Mouse (Mus musculus) liver, adult 2 months (tissue): ENCODE measurements around the gene Bach2.

Experiments
- CTCF ChIP-seq: fragments of 200-500 bp; IDR thresholded peaks from 2 replicates; pipeline ENCODE4 v1.5.1; 2011; ENCODE audit warnings: low read depth, low read length, control low read depth
- POLR2A ChIP-seq: fragments of 200-500 bp; IDR thresholded peaks from 2 replicates; pipeline ENCODE4 v1.6.1; 2011; ENCODE audit warnings: low read length, control low read depth; ENCODE audit not compliant: insufficient read depth; ENCODE audit errors: extremely low read depth

DNA sequence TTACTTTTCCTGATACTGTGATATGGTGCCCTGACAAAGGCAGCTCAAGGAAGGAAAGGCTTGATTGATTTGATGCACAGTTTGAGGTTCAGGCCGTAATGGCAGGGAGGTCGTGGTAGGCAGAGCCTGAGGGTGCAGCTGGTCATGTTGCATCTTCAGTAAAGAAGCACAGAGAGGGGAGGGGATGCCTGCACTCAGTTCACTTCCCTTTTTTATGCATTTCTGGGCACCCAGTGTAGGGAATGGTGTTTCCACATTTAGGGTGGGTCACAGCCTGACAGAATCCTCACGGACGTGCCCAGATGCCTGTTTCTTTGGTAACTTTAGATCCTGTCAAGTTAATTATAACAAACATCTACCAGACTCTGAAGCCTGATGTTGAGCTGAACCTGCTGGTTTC is 306.9 kb downstream of the Bach2 start:
- TF ChIP-seq CTCF (no peak), POLR2A (no peak)
